Mouse (Mus musculus): Measurements from ENCODE around the gene Hdac9.

DNA sequence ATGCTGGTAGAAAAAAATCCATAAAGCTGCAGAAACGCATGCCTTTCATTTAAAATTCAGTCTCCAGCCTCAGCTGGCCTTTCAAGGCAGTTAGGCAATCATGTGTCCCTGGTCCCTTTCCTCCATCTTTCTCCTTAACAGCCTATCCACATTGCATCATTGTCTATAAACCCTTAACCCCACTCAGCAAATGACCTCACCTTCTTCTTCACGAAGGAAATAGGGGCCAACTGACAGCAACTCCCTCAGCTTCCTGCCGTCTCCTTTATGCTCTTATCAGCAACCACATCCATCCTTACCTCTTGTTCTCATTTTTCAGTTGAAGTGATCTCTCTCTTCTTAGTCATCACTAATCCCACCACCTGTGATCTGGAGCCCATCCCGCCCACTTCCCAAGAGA, 584.0 kb downstream of the Hdac9 start:
- TF ChIP-seq CTCF (conservative IDR thresholded peaks at IDR 0.05; ENCODE audit: insufficient read depth, insufficient read length, low read depth, low read length) (no peak), POLR2A (IDR thresholded peaks at IDR 0.05; ENCODE audit: low read depth, low read length) (no peak)
